Mouse (Mus musculus): ENCODE results near the gene Tmem203.

DNA sequence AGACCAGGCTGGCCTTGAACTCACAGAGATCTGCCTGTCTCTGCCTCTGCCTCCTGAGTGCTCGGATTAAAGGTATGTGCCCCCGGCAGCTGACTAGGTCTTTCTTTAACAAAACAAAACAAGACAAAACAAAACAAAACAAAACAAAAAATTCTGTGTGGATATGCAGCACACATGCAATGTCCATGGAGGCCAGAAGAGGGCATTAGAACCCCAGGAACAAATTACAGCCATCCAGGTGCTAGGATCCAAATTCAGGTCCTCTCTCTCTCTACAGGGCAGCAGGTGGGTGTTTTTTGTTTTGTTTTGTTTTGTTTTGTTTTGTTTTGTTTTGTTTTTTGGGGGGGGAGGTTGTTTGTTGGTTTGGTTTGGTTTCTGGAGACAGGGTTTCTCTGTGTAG, 3.6 kb downstream of the Tmem203 start:
- TF ChIP-seq POLR2A (IDR thresholded peaks at IDR 0.05; ENCODE audit: borderline replicate concordance, extremely low read depth, insufficient read depth, insufficient read length, poor library complexity, severe bottlenecking) (no peak), CTCF (IDR thresholded peaks at IDR 0.05; ENCODE audit: borderline replicate concordance, extremely low read depth, insufficient read depth, insufficient read length) (peak; percentile 39; the same call in 1 of the 2 replicates)
